Mouse (Mus musculus): ENCODE data around the gene Gm10401. TPM values are rescaled to one million over a fixed set of nuclear protein-coding genes. Genes with fewer than 3 reads are reported as not detected.
A peak's percentile ranks its signal among the peaks of the same experiment; 100 is the strongest.
"Not testable (repeated sequence)": the region's sequence is repeated elsewhere in the genome, so short reads cannot be mapped to it uniquely, and the experiment has no call there.

Gm10401 gene
- polyA plus RNA-seq, 1 experiment from 2014 or later, result 34.4 TPM

DNA sequence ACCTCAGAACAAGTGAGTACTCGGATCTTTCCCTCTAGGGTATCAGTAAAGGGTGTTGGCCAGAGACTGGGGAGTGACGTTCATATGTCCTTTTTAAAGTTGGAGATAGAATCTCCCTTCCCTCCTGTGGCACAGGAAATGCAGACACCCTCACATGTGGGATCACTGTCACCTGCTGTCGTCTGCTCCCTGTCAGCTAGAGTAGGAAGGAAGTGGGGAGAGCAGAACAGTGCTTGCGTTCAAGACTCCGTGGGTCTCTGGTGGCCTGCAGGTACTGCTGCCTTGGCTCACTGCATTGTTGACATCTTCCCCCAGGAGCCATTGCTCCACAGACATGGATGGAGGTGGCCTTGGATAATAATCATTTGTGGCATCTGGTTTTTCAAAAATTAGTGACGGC lies 14.6 kb downstream of the Gm10401 start:
- H3K4me1 ChIP-seq (replicated peaks; ENCODE audit: control insufficient read depth, insufficient read depth, low read length), result no peaks in the 10 kb centered on the region
- ATAC-seq (ENCODE audit: low FRiP score) (no peak), DNase-seq (ENCODE audit: low spot score) (no peak)
- peaks cover 11% of the 10 kb centered on the region for H3K36me3 ChIP-seq (ENCODE audit: control insufficient read depth, insufficient read depth, low read length)
- no peaks in the 10 kb centered on the region for H3K9me3 ChIP-seq (ENCODE audit: control insufficient read depth, low read length)
- no peak overlapping the region for H3K4me3 ChIP-seq (ENCODE audit: low read depth, low read length)
- H3K27ac ChIP-seq (ENCODE audit: low read depth, low read length), result no peak overlapping the region
- 92% methylated on average over 6 of the region's 6 CpGs for WGBS
- no peaks in the 10 kb centered on the region for H3K27me3 ChIP-seq (ENCODE audit: control insufficient read depth, insufficient read depth, low read length)
- H3K4me2 ChIP-seq (replicated peaks; ENCODE audit: low read depth, low read length), result no peak overlapping the region
- H3K9ac ChIP-seq (ENCODE audit: low read depth, low read length), result no peak overlapping the region

DNA sequence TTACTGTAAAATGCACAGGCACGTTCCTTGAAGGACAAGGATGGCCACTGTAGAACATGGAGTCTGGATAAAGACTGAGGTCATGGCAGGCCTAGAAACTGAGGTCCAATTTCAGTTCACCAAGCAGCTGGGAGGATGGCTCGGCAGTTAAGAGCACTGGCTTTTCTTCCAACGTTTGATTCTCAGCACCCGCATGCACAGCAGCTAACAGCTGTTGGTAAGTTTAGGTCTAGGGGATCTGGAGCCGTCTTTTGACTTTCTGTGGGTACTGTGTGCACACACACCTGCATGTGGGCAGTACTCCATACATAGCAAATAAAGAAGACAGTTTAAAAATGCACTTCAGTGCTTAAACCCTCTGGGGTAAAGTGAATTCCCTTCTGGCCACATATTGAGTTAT lies 16.5 kb downstream of the Gm10401 start:
- Histone ChIP-seq H3K4me1 (replicated peaks; ENCODE audit: control insufficient read depth, insufficient read depth, low read length) (no peaks in the 10 kb centered on the region), H3K27ac (ENCODE audit: low read depth, low read length) (no peak overlapping the region), H3K36me3 (ENCODE audit: control insufficient read depth, insufficient read depth, low read length) (peaks cover 5% of the 10 kb centered on the region; the same call in 1 of the 2 replicates), H3K4me3 (ENCODE audit: low read depth, low read length) (no peak overlapping the region), H3K27me3 (ENCODE audit: control insufficient read depth, insufficient read depth, low read length) (no peaks in the 10 kb centered on the region), H3K9ac (ENCODE audit: low read depth, low read length) (no peak overlapping the region), H3K9me3 (ENCODE audit: control insufficient read depth, low read length) (no peaks in the 10 kb centered on the region), H3K4me2 (replicated peaks; ENCODE audit: low read depth, low read length) (no peak overlapping the region)
- DNase-seq (ENCODE audit: low spot score), result no peak
- ATAC-seq (ENCODE audit: low FRiP score), result no peak
- WGBS, result 89% methylated on average over 5 of the region's 5 CpGs

GRCm38 (mm10) chr5:115076144-115076901 lies 21.8 kb downstream of the Gm10401 start:
- no peaks in the 10 kb centered on the region for H3K9me3 ChIP-seq (ENCODE audit: control insufficient read depth, low read length)
- no peaks in the 10 kb centered on the region for H3K36me3 ChIP-seq (ENCODE audit: control insufficient read depth, insufficient read depth, low read length)
- no peak overlapping the region for H3K4me2 ChIP-seq (replicated peaks; ENCODE audit: low read depth, low read length)
- no peaks in the 10 kb centered on the region for H3K4me1 ChIP-seq (replicated peaks; ENCODE audit: control insufficient read depth, insufficient read depth, low read length)
- H3K9ac ChIP-seq (ENCODE audit: low read depth, low read length), result no peak overlapping the region
- H3K27me3 ChIP-seq (ENCODE audit: control insufficient read depth, insufficient read depth, low read length), result no peaks in the 10 kb centered on the region
- DNase-seq (ENCODE audit: low spot score), result peak; percentile 68
- no peak overlapping the region for H3K4me3 ChIP-seq (ENCODE audit: low read depth, low read length)
- ATAC-seq (ENCODE audit: low FRiP score), result no peak
- no peak overlapping the region for H3K27ac ChIP-seq (ENCODE audit: low read depth, low read length)
- 59% methylated on average over 5 of the region's 5 CpGs for WGBS

GRCm38 (mm10) chr5:115074749-115075148 lies 23.3 kb downstream of the Gm10401 start:
- Histone ChIP-seq H3K9me3 (ENCODE audit: control insufficient read depth, low read length) (no peaks in the 10 kb centered on the region), H3K27me3 (ENCODE audit: control insufficient read depth, insufficient read depth, low read length) (no peaks in the 10 kb centered on the region), H3K9ac (ENCODE audit: low read depth, low read length) (no peak overlapping the region), H3K4me2 (replicated peaks; ENCODE audit: low read depth, low read length) (no peak overlapping the region), H3K27ac (ENCODE audit: low read depth, low read length) (no peak overlapping the region), H3K4me1 (replicated peaks; ENCODE audit: control insufficient read depth, insufficient read depth, low read length) (no peaks in the 10 kb centered on the region), H3K36me3 (ENCODE audit: control insufficient read depth, insufficient read depth, low read length) (no peaks in the 10 kb centered on the region), H3K4me3 (ENCODE audit: low read depth, low read length) (no peak overlapping the region)
- DNase-seq (ENCODE audit: low spot score), result no peak
- 89% methylated on average over 4 of the region's 4 CpGs for WGBS
- no peak for ATAC-seq (ENCODE audit: low FRiP score)

DNA sequence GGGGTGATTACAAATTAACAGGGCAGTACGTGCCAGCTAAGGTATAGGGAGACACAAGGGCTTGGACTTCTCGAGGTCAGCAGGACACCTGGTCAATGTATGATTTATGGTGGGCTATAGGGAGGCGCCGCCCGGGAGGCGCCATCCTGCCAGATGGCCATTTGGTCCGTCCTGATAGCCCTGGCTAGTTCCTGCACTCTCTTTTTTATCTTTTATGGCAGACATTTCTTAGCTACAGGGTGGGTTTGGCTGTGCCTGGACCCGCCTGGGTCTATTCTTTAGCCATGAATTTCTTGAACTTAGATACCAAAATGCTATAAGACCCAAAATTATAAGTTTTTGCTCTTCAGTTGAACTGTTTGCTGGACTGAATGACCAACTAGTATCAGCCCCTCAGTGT lies 24.8 kb downstream of the Gm10401 start:
- DNase-seq (ENCODE audit: low spot score), result not testable (repeated sequence)

DNA sequence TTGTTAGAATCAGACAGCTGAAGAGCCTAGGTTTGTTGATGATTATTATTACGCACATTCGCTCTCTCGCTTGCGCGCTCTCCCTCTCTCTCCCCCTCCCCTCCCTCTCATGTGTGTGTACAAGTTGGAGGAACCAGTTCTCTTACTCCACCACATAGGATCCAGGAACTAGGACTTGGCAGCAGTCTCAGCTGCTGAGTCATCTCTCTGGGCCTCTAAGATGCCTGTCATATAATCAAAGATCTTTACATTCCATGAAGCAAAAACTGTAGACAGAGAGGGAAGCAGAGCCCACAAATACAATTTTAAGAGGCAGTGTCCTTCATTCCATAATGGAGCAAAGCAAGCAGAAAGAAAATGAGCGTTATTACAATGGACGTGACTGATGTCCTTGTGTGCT lies 26.0 kb downstream of the Gm10401 start:
- no peak for ATAC-seq (ENCODE audit: low FRiP score)
- Histone ChIP-seq H3K9ac (ENCODE audit: low read depth, low read length) (no peak overlapping the region), H3K27ac (ENCODE audit: low read depth, low read length) (no peak overlapping the region), H3K4me1 (replicated peaks; ENCODE audit: control insufficient read depth, insufficient read depth, low read length) (no peaks in the 10 kb centered on the region), H3K36me3 (ENCODE audit: control insufficient read depth, insufficient read depth, low read length) (no peaks in the 10 kb centered on the region), H3K4me3 (ENCODE audit: low read depth, low read length) (no peak overlapping the region), H3K9me3 (ENCODE audit: control insufficient read depth, low read length) (no peaks in the 10 kb centered on the region), H3K27me3 (ENCODE audit: control insufficient read depth, insufficient read depth, low read length) (no peaks in the 10 kb centered on the region), H3K4me2 (replicated peaks; ENCODE audit: low read depth, low read length) (no peak overlapping the region)
- no peak for DNase-seq (ENCODE audit: low spot score)
- WGBS, result 92% methylated on average over 7 of the region's 7 CpGs

More for the DNA sequence above, 24.8 kb downstream of the Gm10401 start:
- ATAC-seq (ENCODE audit: low FRiP score); H3K4me1 ChIP-seq (replicated peaks; ENCODE audit: control insufficient read depth, insufficient read depth, low read length); H3K36me3 ChIP-seq (ENCODE audit: control insufficient read depth, insufficient read depth, low read length); H3K9me3 ChIP-seq (ENCODE audit: control insufficient read depth, low read length); H3K4me2 ChIP-seq (replicated peaks; ENCODE audit: low read depth, low read length); H3K9ac ChIP-seq (ENCODE audit: low read depth, low read length); H3K4me3 ChIP-seq (ENCODE audit: low read depth, low read length); H3K27ac ChIP-seq (ENCODE audit: low read depth, low read length); H3K27me3 ChIP-seq (ENCODE audit: control insufficient read depth, insufficient read depth, low read length): not testable (repeated sequence)
- 86% methylated on average over 7 of the region's 8 CpGs for WGBS

DNA sequence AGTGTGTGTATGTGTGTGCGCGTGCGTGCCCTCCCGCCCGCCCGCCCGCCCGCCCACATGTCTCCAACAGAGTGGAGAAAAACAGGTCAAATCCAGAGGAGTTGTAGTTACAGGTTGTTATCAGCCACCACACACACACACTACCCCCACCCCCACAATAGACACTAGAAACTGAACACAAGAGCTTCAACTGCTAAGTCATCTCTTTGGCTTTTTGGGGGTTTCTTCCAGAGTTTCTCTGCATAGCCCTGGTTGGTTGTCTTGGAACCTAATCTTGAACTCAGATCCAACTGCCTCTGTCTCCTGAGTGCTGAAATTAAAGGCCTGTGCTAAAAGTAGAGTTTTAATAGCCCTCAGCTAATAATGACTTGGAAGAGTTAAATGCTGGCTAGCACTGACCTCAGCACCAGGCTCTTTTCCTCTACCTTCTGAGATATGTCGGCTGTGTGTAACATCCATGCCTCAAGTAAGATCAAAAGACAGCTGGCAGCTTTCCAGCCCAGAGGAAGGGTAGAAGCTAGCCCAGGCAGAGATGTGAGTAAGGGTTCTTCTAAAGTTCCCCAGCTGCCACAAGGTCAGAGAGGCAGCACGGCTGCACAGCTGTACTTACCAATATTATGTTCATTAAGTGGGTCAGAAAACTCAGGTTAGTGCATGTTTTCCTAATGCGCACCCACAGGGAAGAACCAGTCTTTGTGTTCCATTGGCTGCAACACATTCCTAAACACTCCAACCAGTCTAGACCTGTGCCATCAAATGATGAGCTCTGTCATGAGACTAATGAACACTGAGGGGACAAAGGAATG lies 26.8 kb downstream of the Gm10401 start:
- no peak overlapping the region for H3K4me2 ChIP-seq (replicated peaks; ENCODE audit: low read depth, low read length)
- no peaks in the 10 kb centered on the region for H3K36me3 ChIP-seq (ENCODE audit: control insufficient read depth, insufficient read depth, low read length)
- H3K9ac ChIP-seq (ENCODE audit: low read depth, low read length), result no peak overlapping the region
- H3K9me3 ChIP-seq (ENCODE audit: control insufficient read depth, low read length), result no peaks in the 10 kb centered on the region
- no peak overlapping the region for H3K4me3 ChIP-seq (ENCODE audit: low read depth, low read length)
- H3K4me1 ChIP-seq (replicated peaks; ENCODE audit: control insufficient read depth, insufficient read depth, low read length), result no peaks in the 10 kb centered on the region
- no peaks in the 10 kb centered on the region for H3K27me3 ChIP-seq (ENCODE audit: control insufficient read depth, insufficient read depth, low read length)
- ATAC-seq (ENCODE audit: low FRiP score) (no peak), DNase-seq (ENCODE audit: low spot score) (no peak)
- no peak overlapping the region for H3K27ac ChIP-seq (ENCODE audit: low read depth, low read length)
- 95% methylated on average over 11 of the region's 11 CpGs for WGBS

GRCm38 (mm10) chr5:115070457-115070856 lies 27.6 kb downstream of the Gm10401 start:
- WGBS, result 97% methylated on average over 2 of the region's 2 CpGs
- no peak for ATAC-seq (ENCODE audit: low FRiP score)

GRCm38 (mm10) chr5:115069611-115070010 lies 28.5 kb downstream of the Gm10401 start:
- DNase-seq (ENCODE audit: low spot score) (no peak), ATAC-seq (ENCODE audit: low FRiP score) (no peak)
- Histone ChIP-seq H3K36me3 (ENCODE audit: control insufficient read depth, insufficient read depth, low read length) (no peaks in the 10 kb centered on the region), H3K27ac (ENCODE audit: low read depth, low read length) (no peak overlapping the region), H3K4me3 (ENCODE audit: low read depth, low read length) (no peak overlapping the region), H3K4me2 (replicated peaks; ENCODE audit: low read depth, low read length) (no peak overlapping the region), H3K9me3 (ENCODE audit: control insufficient read depth, low read length) (no peaks in the 10 kb centered on the region), H3K9ac (ENCODE audit: low read depth, low read length) (no peak overlapping the region), H3K4me1 (replicated peaks; ENCODE audit: control insufficient read depth, insufficient read depth, low read length) (no peaks in the 10 kb centered on the region), H3K27me3 (ENCODE audit: control insufficient read depth, insufficient read depth, low read length) (no peaks in the 10 kb centered on the region)
- 92% methylated on average over 3 of the region's 3 CpGs for WGBS

More at GRCm38 (mm10) chr5:115070457-115070856, 27.6 kb downstream of the Gm10401 start:
- H3K36me3 ChIP-seq (ENCODE audit: control insufficient read depth, insufficient read depth, low read length), result no peaks in the 10 kb centered on the region
- no peaks in the 10 kb centered on the region for H3K27me3 ChIP-seq (ENCODE audit: control insufficient read depth, insufficient read depth, low read length)
- no peaks in the 10 kb centered on the region for H3K9me3 ChIP-seq (ENCODE audit: control insufficient read depth, low read length)
- no peak for DNase-seq (ENCODE audit: low spot score)
- no peak overlapping the region for H3K27ac ChIP-seq (ENCODE audit: low read depth, low read length)
- H3K4me3 ChIP-seq (ENCODE audit: low read depth, low read length), result no peak overlapping the region
- no peak overlapping the region for H3K9ac ChIP-seq (ENCODE audit: low read depth, low read length)
- no peaks in the 10 kb centered on the region for H3K4me1 ChIP-seq (replicated peaks; ENCODE audit: control insufficient read depth, insufficient read depth, low read length)
- H3K4me2 ChIP-seq (replicated peaks; ENCODE audit: low read depth, low read length), result no peak overlapping the region
